Mouse (Mus musculus) E14TG2a.4 (cell line): Measurements from ENCODE around the gene Hspbap1.

Experiments used
- CTCF ChIP-seq: conservative IDR thresholded peaks from 2 replicates; pipeline ENCODE4 v1.5.1; 2014; ENCODE audit warnings: low read length
- NANOG ChIP-seq: IDR thresholded peaks from 2 replicates; pipeline ENCODE4 v1.6.1; 2014; ENCODE audit warnings: borderline replicate concordance, low read length, mixed read lengths
- POU5F1 ChIP-seq: IDR thresholded peaks from 2 replicates; pipeline ENCODE4 v1.6.1; 2014; ENCODE audit warnings: low read length, borderline replicate concordance

- TF ChIP-seq CTCF (no peak), POU5F1 (no peak), NANOG (no peak)
These were observed 16.2 kb upstream of the Hspbap1 start for GRCm38 (mm10) chr16:35753926-35754325.
